Mouse (Mus musculus): Measurements from ENCODE around the gene Gm21874.
"Not testable (repeated sequence)": the region's sequence is repeated elsewhere in the genome, so short reads cannot be mapped to it uniquely, and the experiment has no call there.

The Gm21874 gene

GRCm38 (mm10) chrY:9416048-9416447, at the start of gene Gm21874:
Gene Gm21874, minus strand, starts transcription at chrY:9416148.
- not testable (repeated sequence) for DNase-seq (ENCODE audit: low read depth)
